Mouse (Mus musculus) liver, embryonic 15.5 days (tissue): ENCODE measurements around the gene Ddc. TPM values are rescaled to one million over a fixed set of nuclear protein-coding genes. Genes with fewer than 3 reads are reported as not detected.

Source experiments
- ATAC-seq: fragments of 200-750 bp; cut with Nextera tagmentation; 2 replicates; pipeline ENCODE4 v1.8.0; 2017; ENCODE audit warnings: moderate number of reproducible peaks, mild to moderate bottlenecking, moderate library complexity; ENCODE audit not compliant: insufficient read depth
- H3K27ac ChIP-seq: fragments of 300-500 bp; sonication (generic); replicated peaks from 2 replicates; pipeline ENCODE4 v1.5.1; 2015; ENCODE audit warnings: mild to moderate bottlenecking, inconsistent platforms
- H3K27me3 ChIP-seq: fragments of 300-500 bp; sonication (generic); 2 replicates; pipeline ENCODE4 v1.6.1; 2015; ENCODE audit warnings: mild to moderate bottlenecking, inconsistent platforms
- H3K36me3 ChIP-seq: fragments of 300-500 bp; sonication (generic); replicated peaks from 2 replicates; pipeline ENCODE4 v1.6.1; 2015; ENCODE audit warnings: moderate library complexity, mild to moderate bottlenecking, inconsistent platforms
- H3K4me1 ChIP-seq: fragments of 300-500 bp; sonication (generic); replicated peaks from 2 replicates; pipeline ENCODE4 v1.6.1; 2015; ENCODE audit warnings: inconsistent platforms
- H3K4me2 ChIP-seq: fragments of 300-500 bp; sonication (generic); 2 replicates; pipeline ENCODE4 v1.6.1; 2015; ENCODE audit warnings: moderate library complexity, mild to moderate bottlenecking, inconsistent platforms
- H3K4me3 ChIP-seq: fragments of 300-500 bp; sonication (generic); replicated peaks from 2 replicates; pipeline ENCODE4 v1.5.1; 2015; ENCODE audit warnings: mild to moderate bottlenecking, inconsistent platforms
- H3K9ac ChIP-seq: fragments of 300-500 bp; sonication (generic); 2 replicates; pipeline ENCODE4 v1.6.1; 2015; ENCODE audit warnings: moderate library complexity, mild to moderate bottlenecking, inconsistent platforms
- H3K9me3 ChIP-seq: fragments of 300-500 bp; sonication (generic); replicated peaks from 2 replicates; pipeline ENCODE4 v1.6.1; 2016; ENCODE audit warnings: inconsistent platforms
- WGBS: fragments of 180-500 bp; shearing (Covaris S2); methylation state at CpG from one replicate; pipeline ENCODE4 v1.1.7; 2015; ENCODE audit warnings: mixed read lengths; ENCODE audit not compliant: insufficient replicate concordance; 5-methylcytosine and 5-hydroxymethylcytosine counted together
- polyA plus RNA-seq: library from polyadenylated mRNA; unstranded; fragments of >200 nt; fragmentation: Nextera tagmentation; extraction: Ambion mirVana; gene quantifications from 2 replicates; pipeline ENCODE4 v1.2.1, GENCODE M21; 2015

Ddc gene
- polyA plus RNA-seq, 1 experiment from 2014 or later = 11.1 TPM

GRCm38 (mm10) chr11:11831526-11831925 is 66.4 kb downstream of the Ddc start:
- peaks cover 60% of the 10 kb centered on the region for H3K27me3 ChIP-seq
- no peak overlapping the region for H3K4me3 ChIP-seq
- H3K27ac ChIP-seq = peak overlapping the region; percentile 78
- H3K4me1 ChIP-seq = peaks cover 53% of the 10 kb centered on the region
- WGBS = 61% methylated on average over 6 of the region's 6 CpGs
- no peaks in the 10 kb centered on the region for H3K9me3 ChIP-seq
- H3K4me2 ChIP-seq = peak overlapping the region; percentile 29; the same call in 1 of the 2 replicates
- no peak for ATAC-seq
- H3K9ac ChIP-seq = no peak overlapping the region
- H3K36me3 ChIP-seq = no peaks in the 10 kb centered on the region

GRCm38 (mm10) chr11:11830884-11831495 is 67.0 kb downstream of the Ddc start:
- H3K9me3 ChIP-seq = no peaks in the 10 kb centered on the region
- H3K27ac ChIP-seq = no peak overlapping the region
- no peak overlapping the region for H3K4me2 ChIP-seq
- H3K36me3 ChIP-seq = no peaks in the 10 kb centered on the region
- H3K4me3 ChIP-seq = no peak overlapping the region
- ATAC-seq = no peak
- WGBS = 67% methylated on average over 12 of the region's 12 CpGs
- peaks cover 48% of the 10 kb centered on the region for H3K4me1 ChIP-seq
- no peak overlapping the region for H3K9ac ChIP-seq
- H3K27me3 ChIP-seq = peaks cover 65% of the 10 kb centered on the region

GRCm38 (mm10) chr11:11829161-11830000 is 68.6 kb downstream of the Ddc start:
- no peaks in the 10 kb centered on the region for H3K9me3 ChIP-seq
- no peaks in the 10 kb centered on the region for H3K36me3 ChIP-seq
- peaks cover 80% of the 10 kb centered on the region for H3K27me3 ChIP-seq
- no peak overlapping the region for H3K4me2 ChIP-seq
- peaks cover 36% of the 10 kb centered on the region for H3K4me1 ChIP-seq
- ATAC-seq = no peak
- 51% methylated on average over 11 of the region's 11 CpGs for WGBS
- no peak overlapping the region for H3K9ac ChIP-seq
- H3K27ac ChIP-seq = no peak overlapping the region
- no peak overlapping the region for H3K4me3 ChIP-seq

- no peak overlapping the region for H3K4me3 ChIP-seq
- peaks cover 81% of the 10 kb centered on the region for H3K27me3 ChIP-seq
- ATAC-seq = no peak
- H3K9ac ChIP-seq = no peak overlapping the region
- no peaks in the 10 kb centered on the region for H3K9me3 ChIP-seq
- H3K4me2 ChIP-seq = no peak overlapping the region
- 26% methylated on average over 6 of the region's 6 CpGs for WGBS
- peaks cover 36% of the 10 kb centered on the region for H3K4me1 ChIP-seq
- no peak overlapping the region for H3K27ac ChIP-seq
- H3K36me3 ChIP-seq = no peaks in the 10 kb centered on the region
Observed at GRCm38 (mm10) chr11:11828761-11829160, 69.2 kb downstream of the Ddc start.

GRCm38 (mm10) chr11:11828251-11828650 is 69.7 kb downstream of the Ddc start:
- H3K36me3 ChIP-seq = no peaks in the 10 kb centered on the region
- no peaks in the 10 kb centered on the region for H3K9me3 ChIP-seq
- no peak overlapping the region for H3K9ac ChIP-seq
- no peak overlapping the region for H3K4me3 ChIP-seq
- H3K4me2 ChIP-seq = no peak overlapping the region
- 30% methylated on average over 5 of the region's 5 CpGs for WGBS
- peaks cover 81% of the 10 kb centered on the region for H3K27me3 ChIP-seq
- no peak overlapping the region for H3K27ac ChIP-seq
- H3K4me1 ChIP-seq = peaks cover 39% of the 10 kb centered on the region
- no peak for ATAC-seq

- H3K9me3 ChIP-seq = no peaks in the 10 kb centered on the region
- H3K4me1 ChIP-seq = peaks cover 40% of the 10 kb centered on the region
- H3K27me3 ChIP-seq = peaks cover 65% of the 10 kb centered on the region
- H3K9ac ChIP-seq = no peak overlapping the region
- no peak overlapping the region for H3K4me2 ChIP-seq
- no peak for ATAC-seq
- no peak overlapping the region for H3K4me3 ChIP-seq
- no peak overlapping the region for H3K27ac ChIP-seq
- H3K36me3 ChIP-seq = no peaks in the 10 kb centered on the region
Observed at GRCm38 (mm10) chr11:11826475-11826874, 71.5 kb downstream of the Ddc start.

- Histone ChIP-seq H3K36me3 (no peaks in the 10 kb centered on the region), H3K9me3 (no peaks in the 10 kb centered on the region), H3K4me3 (no peak overlapping the region), H3K9ac (no peak overlapping the region), H3K27ac (no peak overlapping the region), H3K27me3 (peaks cover 60% of the 10 kb centered on the region), H3K4me2 (no peak overlapping the region), H3K4me1 (peaks cover 46% of the 10 kb centered on the region)
- no peak for ATAC-seq
- WGBS = 66% methylated on average over 6 of the region's 6 CpGs
Observed at GRCm38 (mm10) chr11:11825670-11826069, 72.3 kb downstream of the Ddc start.

GRCm38 (mm10) chr11:11824970-11825635 is 72.8 kb downstream of the Ddc start:
- Histone ChIP-seq H3K4me1 (peaks cover 51% of the 10 kb centered on the region), H3K9me3 (no peaks in the 10 kb centered on the region), H3K27me3 (peaks cover 55% of the 10 kb centered on the region), H3K4me3 (no peak overlapping the region), H3K9ac (no peak overlapping the region), H3K36me3 (no peaks in the 10 kb centered on the region), H3K4me2 (no peak overlapping the region), H3K27ac (no peak overlapping the region; the same call in 1 of the 2 replicates)
- WGBS = 69% methylated on average over 3 of the region's 3 CpGs
- no peak for ATAC-seq

- Histone ChIP-seq H3K4me1 (peaks cover 56% of the 10 kb centered on the region), H3K27ac (no peak overlapping the region), H3K4me3 (no peak overlapping the region), H3K9me3 (no peaks in the 10 kb centered on the region), H3K4me2 (no peak overlapping the region), H3K27me3 (peaks cover 46% of the 10 kb centered on the region), H3K36me3 (no peaks in the 10 kb centered on the region), H3K9ac (no peak overlapping the region)
- 43% methylated on average over 12 of the region's 12 CpGs for WGBS
- ATAC-seq = no peak
Observed at GRCm38 (mm10) chr11:11823980-11824911, 73.7 kb downstream of the Ddc start.

GRCm38 (mm10) chr11:11822181-11823095 is 75.5 kb downstream of the Ddc start:
- peaks cover 31% of the 10 kb centered on the region for H3K27me3 ChIP-seq
- peaks cover 51% of the 10 kb centered on the region for H3K4me1 ChIP-seq
- WGBS = 42% methylated on average over 20 of the region's 20 CpGs
- no peaks in the 10 kb centered on the region for H3K9me3 ChIP-seq
- peak; percentile 51 for ATAC-seq
- peak overlapping the region; percentile 36; the same call in 1 of the 2 replicates for H3K9ac ChIP-seq
- no peak overlapping the region for H3K4me3 ChIP-seq
- H3K4me2 ChIP-seq = peak overlapping the region; percentile 36
- H3K36me3 ChIP-seq = no peaks in the 10 kb centered on the region
- peak overlapping the region; percentile 65 for H3K27ac ChIP-seq
